Mouse (Mus musculus) olfactory bulb, adult 2 months (tissue): Measurements from ENCODE around the gene Lyl1.

Source experiments
- CTCF ChIP-seq: fragments of 200-500 bp; IDR thresholded peaks from 2 replicates; pipeline ENCODE4 v1.5.1; 2012; ENCODE audit warnings: low read depth, mild to moderate bottlenecking, low read length, moderate library complexity; ENCODE audit not compliant: insufficient read depth
- POLR2A ChIP-seq: fragments of 200-500 bp; IDR thresholded peaks from 2 replicates; pipeline ENCODE4 v1.6.1; 2012; ENCODE audit warnings: mild to moderate bottlenecking, low read depth, low read length, moderate library complexity; ENCODE audit not compliant: insufficient read depth

DNA sequence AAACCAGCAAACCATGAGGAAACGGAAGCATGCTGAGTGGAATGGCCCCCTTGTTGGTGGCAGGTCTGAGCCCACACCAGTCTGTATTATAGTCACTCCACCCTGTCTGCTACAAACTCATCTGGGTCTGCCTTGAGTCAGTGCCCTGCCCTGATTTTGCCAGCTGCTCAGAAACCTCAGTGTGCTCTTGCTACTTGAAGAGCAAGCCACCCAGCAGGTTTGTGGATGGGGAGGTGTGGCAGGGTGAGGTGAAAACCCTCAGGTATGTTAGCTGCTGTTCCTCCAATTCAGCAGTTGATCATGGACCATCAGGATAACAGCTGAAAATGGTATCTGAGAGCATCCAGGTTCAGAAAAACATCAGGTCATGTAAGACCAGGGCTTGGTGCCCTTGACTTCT is 33.2 kb upstream of the Lyl1 start:
- TF ChIP-seq CTCF (no peak), POLR2A (no peak)
